Mouse (Mus musculus): ENCODE data around the gene Creb3l1.

Creb3l1 gene

GRCm38 (mm10) chr2:91963443-91963932, 60.8 kb downstream of the Creb3l1 start:
- WGBS, result under 1% methylated on average over 57 of the region's 57 CpGs

- whole genome bisulfite sequencing, result under 1% methylated on average over 39 of the region's 39 CpGs
Observed at GRCm38 (mm10) chr2:91962864-91963401, 61.4 kb downstream of the Creb3l1 start.

GRCm38 (mm10) chr2:91961901-91962761, 62.2 kb downstream of the Creb3l1 start:
- WGBS, result 35% methylated on average over 4 of the region's 4 CpGs

GRCm38 (mm10) chr2:91960459-91960858, 63.8 kb downstream of the Creb3l1 start:
- WGBS, result 56% methylated on average over 5 of the region's 5 CpGs

- 42% methylated on average over 11 of the region's 11 CpGs for WGBS
Observed at GRCm38 (mm10) chr2:91959544-91960410, 64.5 kb downstream of the Creb3l1 start.

- WGBS, result 45% methylated on average over 10 of the region's 10 CpGs
Observed at GRCm38 (mm10) chr2:91958701-91959457, 65.4 kb downstream of the Creb3l1 start.

- WGBS, result 64% methylated on average over 8 of the region's 8 CpGs
Observed at GRCm38 (mm10) chr2:91958049-91958448, 66.3 kb downstream of the Creb3l1 start.

GRCm38 (mm10) chr2:91957096-91957495, 67.2 kb downstream of the Creb3l1 start:
- 3% methylated on average over 4 of the region's 4 CpGs for WGBS

GRCm38 (mm10) chr2:91955875-91956274, 68.4 kb downstream of the Creb3l1 start:
- WGBS, result 63% methylated on average over 6 of the region's 6 CpGs

- 57% methylated on average over 4 of the region's 4 CpGs for WGBS
Observed at GRCm38 (mm10) chr2:91955121-91955591, 69.1 kb downstream of the Creb3l1 start.

GRCm38 (mm10) chr2:91953825-91954224, 70.5 kb downstream of the Creb3l1 start:
- WGBS, result 16% methylated on average over 5 of the region's 5 CpGs

GRCm38 (mm10) chr2:91950275-91951085, 73.8 kb downstream of the Creb3l1 start:
- WGBS, result 15% methylated on average over 15 of the region's 15 CpGs

- WGBS, result 43% methylated on average over 17 of the region's 17 CpGs
Observed at GRCm38 (mm10) chr2:91949411-91950274, 74.7 kb downstream of the Creb3l1 start.

GRCm38 (mm10) chr2:91948792-91949241, 75.5 kb downstream of the Creb3l1 start:
- 63% methylated on average over 3 of the region's 3 CpGs for WGBS

- WGBS, result 67% methylated on average over 6 of the region's 6 CpGs
Observed at GRCm38 (mm10) chr2:91948151-91948509, 76.2 kb downstream of the Creb3l1 start.

- WGBS, result 35% methylated on average over 11 of the region's 11 CpGs
Observed at GRCm38 (mm10) chr2:91947397-91948150, 76.7 kb downstream of the Creb3l1 start.

GRCm38 (mm10) chr2:91946836-91947235, 77.5 kb downstream of the Creb3l1 start:
- 31% methylated on average over 6 of the region's 6 CpGs for WGBS

GRCm38 (mm10) chr2:91945483-91945882, 78.8 kb downstream of the Creb3l1 start, which contains the start of gene Gm9821:
Gene Gm9821 (plus strand): TSS chr2:91945703.
- 84% methylated on average over 18 of the region's 18 CpGs for WGBS
